Mouse (Mus musculus): ENCODE results near the gene Hmgcs2.

Hmgcs2 gene

GRCm38 (mm10) chr3:98338584-98339041 is 58.4 kb downstream of the Hmgcs2 start:
- DNase-seq (ENCODE audit: low read depth): no peak

GRCm38 (mm10) chr3:98339097-98339705 is 59.0 kb downstream of the Hmgcs2 start:
- DNase-seq (ENCODE audit: low read depth): no peak

GRCm38 (mm10) chr3:98339706-98340109 is 59.5 kb downstream of the Hmgcs2 start, which contains the start of gene Phgdh:
Phgdh (minus strand) TSS chr3:98339990.
- peak; percentile 63 for DNase-seq (ENCODE audit: low read depth)

GRCm38 (mm10) chr3:98340818-98341594 is 60.8 kb downstream of the Hmgcs2 start:
- no peak for DNase-seq (ENCODE audit: low read depth)

GRCm38 (mm10) chr3:98343235-98343634 is 63.0 kb downstream of the Hmgcs2 start:
- no peak for DNase-seq (ENCODE audit: low read depth)

GRCm38 (mm10) chr3:98348106-98348505 is 67.9 kb downstream of the Hmgcs2 start:
- no peak for DNase-seq (ENCODE audit: low read depth)

GRCm38 (mm10) chr3:98348705-98349104 is 68.5 kb downstream of the Hmgcs2 start:
- DNase-seq (ENCODE audit: low read depth): no peak

GRCm38 (mm10) chr3:98353892-98354291 is 73.7 kb downstream of the Hmgcs2 start:
- DNase-seq (ENCODE audit: low read depth): no peak

- no peak for DNase-seq (ENCODE audit: low read depth)
Observed at GRCm38 (mm10) chr3:98355344-98356025, 75.2 kb downstream of the Hmgcs2 start.

GRCm38 (mm10) chr3:98356026-98356365 is 75.8 kb downstream of the Hmgcs2 start:
- no peak for DNase-seq (ENCODE audit: low read depth)

- no peak for DNase-seq (ENCODE audit: low read depth)
Observed at GRCm38 (mm10) chr3:98356632-98357370, 76.6 kb downstream of the Hmgcs2 start.
